Mouse (Mus musculus) limb, embryonic 13.5 days (tissue): ENCODE data around the gene Kcnk18. TPM values are rescaled to one million over a fixed set of nuclear protein-coding genes. Genes with fewer than 3 reads are reported as not detected.

Experiments used
- ATAC-seq: fragments of 200-750 bp; cut with Nextera tagmentation; 2 replicates; pipeline ENCODE4 v1.8.0; 2017; ENCODE audit warnings: low read depth, moderate number of reproducible peaks, moderate TSS enrichment; ENCODE audit not compliant: low FRiP score
- H3K27ac ChIP-seq: fragments of 300-500 bp; sonication (generic); 2 replicates; pipeline ENCODE4 v1.5.1; 2015; ENCODE audit warnings: inconsistent platforms, mild to moderate bottlenecking, moderate library complexity
- H3K27me3 ChIP-seq: fragments of 300-500 bp; sonication (generic); 2 replicates; pipeline ENCODE4 v1.6.1; 2015; ENCODE audit warnings: mild to moderate bottlenecking, inconsistent platforms
- H3K36me3 ChIP-seq: fragments of 300-500 bp; sonication (generic); 2 replicates; pipeline ENCODE4 v1.6.1; 2015; ENCODE audit warnings: inconsistent platforms, mild to moderate bottlenecking, moderate library complexity
- H3K4me1 ChIP-seq: fragments of 300-500 bp; sonication (generic); 2 replicates; pipeline ENCODE4 v1.6.1; 2015; ENCODE audit warnings: inconsistent platforms
- H3K4me2 ChIP-seq: fragments of 300-500 bp; sonication (generic); replicated peaks from 2 replicates; pipeline ENCODE4 v1.6.1; 2015; ENCODE audit warnings: inconsistent platforms, mild to moderate bottlenecking, moderate library complexity
- H3K4me3 ChIP-seq: fragments of 300-500 bp; sonication (generic); 2 replicates; pipeline ENCODE4 v1.5.1; 2015; ENCODE audit warnings: moderate library complexity, mild to moderate bottlenecking, inconsistent platforms
- H3K9ac ChIP-seq: fragments of 300-500 bp; sonication (generic); 2 replicates; pipeline ENCODE4 v1.6.1; 2015; ENCODE audit warnings: mild to moderate bottlenecking, inconsistent platforms
- H3K9me3 ChIP-seq: fragments of 300-500 bp; sonication (generic); 2 replicates; pipeline ENCODE4 v1.6.1; 2016; ENCODE audit warnings: inconsistent platforms
- WGBS: fragments of 180-500 bp; shearing (Covaris S2); methylation state at CpG from one replicate; pipeline ENCODE4 v1.1.7; 2015; 5-methylcytosine and 5-hydroxymethylcytosine counted together
- polyA plus RNA-seq: library from polyadenylated mRNA; unstranded; fragments of >200 nt; fragmentation: Nextera tagmentation; extraction: Ambion mirVana; gene quantifications from 2 replicates; pipeline ENCODE4 v1.2.1, GENCODE M21; 2015

The Kcnk18 gene
- polyA plus RNA-seq, result 0.04 TPM in 1 of 2 replicates, not detected in the other

- Histone ChIP-seq H3K9me3 (no peaks in the 10 kb centered on the region), H3K9ac (no peak within 1 kb of the TSS), H3K36me3 (no peaks in the 10 kb centered on the region), H3K4me3 (no peak within 1 kb of the TSS), H3K4me2 (no peak within 1 kb of the TSS), H3K4me1 (peaks cover 4% of the 10 kb centered on the region; the same call in 1 of the 2 replicates), H3K27ac (no peak within 1 kb of the TSS), H3K27me3 (peaks cover 4% of the 10 kb centered on the region; the same call in 1 of the 2 replicates)
- ATAC-seq, result no peak
- WGBS, result 88% methylated on average over 8 of the region's 8 CpGs
Observed at GRCm38 (mm10) chr19:59218991-59219390, at the start of gene Kcnk18. Gene Kcnk18 (plus strand): TSS chr19:59219214.

GRCm38 (mm10) chr19:59169936-59170765 lies 48.9 kb upstream of the Kcnk18 start, which contains the start of gene Vax1:
Gene Vax1 (minus strand): TSS chr19:59170056.
- no peaks in the 10 kb centered on the region for H3K9me3 ChIP-seq
- H3K4me1 ChIP-seq, result peaks cover 34% of the 10 kb centered on the region
- no peak within 1 kb of the TSS for H3K27ac ChIP-seq
- peak within 1 kb of the TSS; percentile 60 for H3K4me2 ChIP-seq
- WGBS, result under 1% methylated on average over 54 of the region's 54 CpGs
- H3K9ac ChIP-seq, result peak within 1 kb of the TSS; percentile 43; the same call in 1 of the 2 replicates
- H3K27me3 ChIP-seq, result peaks cover 98% of the 10 kb centered on the region
- ATAC-seq, result no peak
- no peaks in the 10 kb centered on the region for H3K36me3 ChIP-seq
- H3K4me3 ChIP-seq, result peak within 1 kb of the TSS; percentile 38

GRCm38 (mm10) chr19:59170766-59171095 lies 48.3 kb upstream of the Kcnk18 start:
- no peak for ATAC-seq
- H3K9ac ChIP-seq, result no peak overlapping the region
- WGBS, result 0% methylated on average over 6 of the region's 6 CpGs
- peaks cover 32% of the 10 kb centered on the region for H3K4me1 ChIP-seq
- H3K27me3 ChIP-seq, result peaks cover 98% of the 10 kb centered on the region
- H3K4me3 ChIP-seq, result no peak overlapping the region
- no peaks in the 10 kb centered on the region for H3K9me3 ChIP-seq
- no peak overlapping the region for H3K27ac ChIP-seq
- H3K4me2 ChIP-seq, result peak overlapping the region; percentile 41; the same call in 1 of the 2 replicates
- H3K36me3 ChIP-seq, result no peaks in the 10 kb centered on the region

GRCm38 (mm10) chr19:59171151-59171870 lies 47.7 kb upstream of the Kcnk18 start:
- no peak overlapping the region for H3K27ac ChIP-seq
- ATAC-seq, result no peak
- no peaks in the 10 kb centered on the region for H3K9me3 ChIP-seq
- under 1% methylated on average over 32 of the region's 38 CpGs for WGBS
- H3K4me2 ChIP-seq, result peak overlapping the region; percentile 41
- peaks cover 98% of the 10 kb centered on the region for H3K27me3 ChIP-seq
- no peaks in the 10 kb centered on the region for H3K36me3 ChIP-seq
- peak overlapping the region; percentile 20 for H3K4me3 ChIP-seq
- no peak overlapping the region for H3K9ac ChIP-seq
- H3K4me1 ChIP-seq, result peaks cover 26% of the 10 kb centered on the region

- Histone ChIP-seq H3K27me3 (peaks cover 98% of the 10 kb centered on the region), H3K36me3 (no peaks in the 10 kb centered on the region), H3K9ac (no peak overlapping the region), H3K9me3 (no peaks in the 10 kb centered on the region), H3K4me1 (peaks cover 21% of the 10 kb centered on the region), H3K4me3 (no peak overlapping the region), H3K27ac (no peak overlapping the region), H3K4me2 (peak overlapping the region; percentile 41; the same call in 1 of the 2 replicates)
- under 1% methylated on average over 18 of the region's 19 CpGs for WGBS
- no peak; the same call in 1 of the 2 replicates for ATAC-seq
Observed at GRCm38 (mm10) chr19:59171871-59172245, 47.2 kb upstream of the Kcnk18 start.

GRCm38 (mm10) chr19:59172781-59173180 lies 46.2 kb upstream of the Kcnk18 start:
- Histone ChIP-seq H3K9me3 (no peaks in the 10 kb centered on the region), H3K27me3 (peaks cover 96% of the 10 kb centered on the region), H3K27ac (no peak overlapping the region), H3K4me3 (no peak overlapping the region), H3K4me1 (peaks cover 19% of the 10 kb centered on the region), H3K36me3 (no peaks in the 10 kb centered on the region), H3K4me2 (no peak overlapping the region), H3K9ac (no peak overlapping the region)
- no peak for ATAC-seq
- WGBS, result 3% methylated on average over 3 of the region's 3 CpGs

- no peak for ATAC-seq
Observed at GRCm38 (mm10) chr19:59173341-59174015, 45.5 kb upstream of the Kcnk18 start.

GRCm38 (mm10) chr19:59184000-59184399 lies 35.0 kb upstream of the Kcnk18 start:
- H3K4me1 ChIP-seq, result peaks cover 5% of the 10 kb centered on the region; the same call in 1 of the 2 replicates
- WGBS, result 29% methylated on average over 3 of the region's 3 CpGs
- H3K36me3 ChIP-seq, result no peaks in the 10 kb centered on the region
- ATAC-seq, result peak; percentile 28; the same call in 1 of the 2 replicates
- no peak overlapping the region for H3K9ac ChIP-seq
- no peak overlapping the region for H3K4me2 ChIP-seq
- no peak overlapping the region for H3K4me3 ChIP-seq
- H3K27ac ChIP-seq, result no peak overlapping the region
- no peaks in the 10 kb centered on the region for H3K9me3 ChIP-seq
- peaks cover 78% of the 10 kb centered on the region for H3K27me3 ChIP-seq

More at GRCm38 (mm10) chr19:59173341-59174015, 45.5 kb upstream of the Kcnk18 start:
- Histone ChIP-seq H3K27ac (no peak overlapping the region), H3K27me3 (peaks cover 96% of the 10 kb centered on the region), H3K9me3 (no peaks in the 10 kb centered on the region), H3K9ac (no peak overlapping the region), H3K4me3 (no peak overlapping the region), H3K4me1 (peaks cover 19% of the 10 kb centered on the region), H3K36me3 (no peaks in the 10 kb centered on the region), H3K4me2 (no peak overlapping the region)
- 9% methylated on average over 6 of the region's 6 CpGs for WGBS

- WGBS, result 10% methylated on average over 4 of the region's 4 CpGs
- H3K36me3 ChIP-seq, result no peaks in the 10 kb centered on the region
- no peak for ATAC-seq
- no peak overlapping the region for H3K4me2 ChIP-seq
- peaks cover 88% of the 10 kb centered on the region for H3K27me3 ChIP-seq
- H3K9me3 ChIP-seq, result no peaks in the 10 kb centered on the region
- H3K4me1 ChIP-seq, result peaks cover 8% of the 10 kb centered on the region; the same call in 1 of the 2 replicates
- H3K9ac ChIP-seq, result no peak overlapping the region
- H3K4me3 ChIP-seq, result no peak overlapping the region
- no peak overlapping the region for H3K27ac ChIP-seq
Observed at GRCm38 (mm10) chr19:59188981-59189380, 30.0 kb upstream of the Kcnk18 start.

- Histone ChIP-seq H3K27ac (no peak overlapping the region), H3K9ac (no peak overlapping the region), H3K27me3 (peaks cover 92% of the 10 kb centered on the region), H3K36me3 (no peaks in the 10 kb centered on the region), H3K4me3 (no peak overlapping the region), H3K4me1 (peaks cover 12% of the 10 kb centered on the region; the same call in 1 of the 2 replicates), H3K4me2 (no peak overlapping the region), H3K9me3 (no peaks in the 10 kb centered on the region)
- ATAC-seq, result no peak
- WGBS, result 2% methylated on average over 8 of the region's 8 CpGs
Observed at GRCm38 (mm10) chr19:59190431-59191122, 28.4 kb upstream of the Kcnk18 start.

- Histone ChIP-seq H3K36me3 (no peaks in the 10 kb centered on the region), H3K4me2 (no peak overlapping the region), H3K4me3 (no peak overlapping the region), H3K9me3 (no peaks in the 10 kb centered on the region), H3K27ac (no peak overlapping the region), H3K9ac (no peak overlapping the region), H3K4me1 (peaks cover 16% of the 10 kb centered on the region; the same call in 1 of the 2 replicates), H3K27me3 (peaks cover 92% of the 10 kb centered on the region)
- 11% methylated on average over 4 of the region's 4 CpGs for WGBS
- ATAC-seq, result no peak
Observed at GRCm38 (mm10) chr19:59191123-59191505, 27.9 kb upstream of the Kcnk18 start.
